Mouse (Mus musculus) embryonic fibroblast, embryonic 13.5 days (primary cell): Measurements from ENCODE around the gene Fabp6.

Experiments
- CTCF ChIP-seq: IDR thresholded peaks from 2 replicates; pipeline ENCODE4 v1.5.1; 2011; ENCODE audit warnings: mild to moderate bottlenecking, control low read depth, low read length, moderate library complexity, borderline replicate concordance; ENCODE audit not compliant: insufficient read depth
- POLR2A ChIP-seq: IDR thresholded peaks from 2 replicates; pipeline ENCODE4 v1.6.1; 2011; ENCODE audit warnings: low read depth, mild to moderate bottlenecking, control low read depth, low read length, moderate library complexity

GRCm38 (mm10) chr11:43626300-43626926 lies 25.1 kb upstream of the Fabp6 start:
- TF ChIP-seq CTCF = no peak
- TF ChIP-seq POLR2A = no peak
